Mouse (Mus musculus) T-helper 2 cell (primary cell): ENCODE results near the gene Nos3.

Source experiments
- in situ Hi-C: fragments of 300-600 bp; cut with MboI, MseI; formaldehyde crosslinking; loops from one replicate; pipeline ENCODE4 v1.15.1; 2025; ENCODE audit warnings: high pct_unique_total_duplicates

The Nos3 gene

GRCm38 (mm10) chr5:24426037-24426432, 61.4 kb downstream of the Nos3 start:
- in situ Hi-C loops = no loop called here

DNA sequence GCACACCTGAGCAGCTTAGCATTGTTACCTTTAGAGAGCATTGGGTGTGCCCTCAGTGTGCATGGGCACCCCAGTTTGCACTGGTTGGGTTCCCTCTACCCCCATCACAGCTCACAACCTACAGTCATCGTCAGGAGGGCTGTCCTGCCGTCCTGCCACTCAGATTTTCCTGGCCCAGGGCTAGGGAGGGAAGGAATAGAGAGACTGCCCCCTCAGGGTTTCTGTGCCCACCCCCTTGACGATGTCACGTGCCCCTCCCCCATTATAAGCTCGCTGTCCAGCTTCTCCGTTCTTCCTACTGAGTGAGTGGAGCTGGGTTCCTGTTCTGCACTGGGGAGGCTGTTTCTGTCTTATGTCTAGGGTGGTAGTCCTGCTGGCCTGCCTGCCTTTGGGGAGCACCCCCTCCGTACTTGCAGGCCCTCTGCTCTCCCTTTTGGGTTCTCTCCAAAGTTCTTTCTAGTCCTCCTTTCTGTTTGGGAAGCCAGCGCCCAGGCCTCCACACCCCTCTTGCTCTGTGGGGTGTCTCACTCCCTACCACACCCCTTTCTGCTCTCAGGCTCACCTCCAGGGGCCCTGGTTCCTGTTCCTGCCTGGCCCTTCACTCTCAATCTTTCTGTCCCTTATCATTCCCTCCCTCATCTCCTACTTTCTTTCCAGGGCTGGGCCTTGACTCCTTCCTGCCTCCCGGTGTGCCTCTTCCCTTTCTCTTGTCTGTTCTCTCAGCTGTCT, 62.1 kb downstream of the Nos3 start:
- in situ Hi-C loops = no loop called here

DNA sequence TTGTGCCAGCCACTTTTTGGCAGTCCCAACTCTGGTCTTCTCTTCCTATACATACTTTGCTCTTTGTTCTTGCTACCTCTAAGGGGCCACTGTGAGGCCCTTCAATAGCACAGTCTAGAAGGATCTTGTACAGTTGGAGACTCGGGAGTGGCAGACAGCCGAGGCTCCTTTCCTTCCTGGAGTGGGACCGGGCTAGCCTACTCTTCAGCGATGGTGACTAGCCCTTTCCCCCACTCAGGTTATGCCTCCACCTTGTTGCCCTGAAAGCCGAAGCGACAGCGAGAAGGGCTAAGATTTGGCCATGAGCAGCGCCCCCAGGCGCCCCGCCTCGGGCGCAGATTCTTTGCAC, 62.6 kb downstream of the Nos3 start:
- in situ Hi-C loops = no loop called here

DNA sequence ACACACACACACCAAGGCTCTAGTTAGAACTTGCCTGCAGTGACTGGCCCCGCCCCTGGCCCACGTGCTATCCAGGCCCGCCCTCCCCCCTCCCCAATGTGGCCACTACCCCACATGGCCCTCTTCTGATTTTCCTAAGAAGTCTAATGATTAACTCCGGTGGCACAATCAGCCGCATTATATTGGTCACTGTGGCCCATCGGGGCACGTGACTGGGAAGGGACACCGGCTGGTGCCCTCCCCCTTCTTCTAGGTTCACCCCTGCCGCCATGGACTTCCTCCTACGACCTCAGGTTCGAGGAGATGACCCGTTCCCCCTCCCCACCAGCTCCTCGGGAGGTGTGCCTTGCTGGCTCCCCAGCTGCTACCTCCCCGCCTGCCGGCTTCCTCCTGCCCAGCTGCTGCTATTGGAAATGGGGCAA, 63.4 kb downstream of the Nos3 start:
- in situ Hi-C loops = no loop called here

DNA sequence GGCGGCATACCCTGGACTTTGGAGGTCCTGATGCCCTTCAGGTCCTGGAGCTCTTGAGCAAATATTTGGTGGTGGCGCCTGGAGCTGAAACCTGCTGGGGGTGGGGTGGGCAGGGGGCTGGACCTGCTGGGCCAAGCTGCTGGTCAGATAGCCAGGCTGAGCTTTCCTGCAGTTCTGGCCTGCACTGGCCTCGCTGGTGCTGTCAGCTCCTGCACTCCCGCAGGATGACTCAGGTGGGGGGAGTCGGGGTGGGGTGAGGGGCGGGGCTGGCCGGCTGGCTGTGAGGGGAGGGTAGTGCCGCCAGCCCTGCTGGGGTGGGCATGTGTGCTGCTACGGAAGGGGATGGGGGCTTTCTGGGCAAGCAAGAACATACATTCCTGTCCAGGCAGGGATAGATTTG, 64.0 kb downstream of the Nos3 start:
- in situ Hi-C loops = no loop called here

DNA sequence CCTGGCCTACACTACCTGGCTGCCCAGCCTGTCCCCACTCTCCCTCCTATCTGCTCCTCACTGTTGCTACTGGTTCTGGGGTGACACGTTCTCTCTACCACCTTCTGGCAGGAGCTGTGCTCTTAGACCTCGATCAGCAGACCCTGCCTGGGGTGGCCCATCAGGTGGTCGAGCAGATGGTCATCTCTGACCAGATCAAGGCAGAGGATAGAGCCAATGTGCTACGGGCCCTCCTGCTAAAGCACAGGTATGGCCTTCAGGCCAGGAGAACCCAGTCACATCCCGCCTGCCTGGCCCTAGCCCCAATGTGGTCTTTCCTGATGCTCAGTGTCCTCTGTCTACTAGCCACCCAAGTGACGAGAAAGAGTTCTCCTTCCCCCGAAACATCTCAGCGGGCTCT, 69.4 kb downstream of the Nos3 start:
- in situ Hi-C loops = no loop called here
